Mouse (Mus musculus) CH12.LX (cell line): ENCODE data around the gene Mfap2. TPM values are rescaled to one million over a fixed set of nuclear protein-coding genes. Genes with fewer than 3 reads are reported as not detected.

Experiments
- DNase-seq: peaks from one replicate; pipeline ENCODE4 v3.0.0-alpha.2; 2013; ENCODE audit errors: extremely low read depth
- H3K27ac ChIP-seq: 2 replicates; pipeline ENCODE4 v1.5.1; 2012; ENCODE audit warnings: low read depth, mild to moderate bottlenecking, control low read depth, moderate library complexity; ENCODE audit not compliant: insufficient read depth
- H3K27me3 ChIP-seq: replicated peaks from 2 replicates; pipeline ENCODE3; 2012; ENCODE audit warnings: inconsistent platforms
- H3K36me3 ChIP-seq, 2 experiments: replicated peaks in 1 of 2; 2 replicates each; pipeline versions ENCODE3 to v1.6.1; 2012; ENCODE audit warnings: inconsistent platforms in 1 of 2, low read length in 1 of 2, mild to moderate bottlenecking in 1 of 2, mixed read lengths in 1 of 2, moderate library complexity in 1 of 2; ENCODE audit not compliant: control insufficient read depth in 1 of 2, insufficient read depth in 1 of 2
- H3K4me1 ChIP-seq, 2 experiments: 2 replicates each; pipeline ENCODE4 v1.6.1; 2012; ENCODE audit warnings: inconsistent platforms in 1 of 2, moderate library complexity in 1 of 2; ENCODE audit not compliant: insufficient read depth in 2 of 2, control insufficient read depth in 1 of 2
- H3K4me2 ChIP-seq: 2 replicates; pipeline ENCODE4 v1.6.1; 2012; ENCODE audit warnings: low read depth, mild to moderate bottlenecking, control low read depth; ENCODE audit not compliant: poor library complexity, insufficient read depth, severe bottlenecking
- H3K4me3 ChIP-seq, 3 experiments: fragments of 150-350 bp in 1 of 3; sonication (generic) in 1 of 3; replicated peaks in 1 of 3; 2 replicates each; pipeline versions ENCODE3 to v1.5.1; 2011 to 2012; ENCODE audit warnings: low read depth in 2 of 3, low read length in 2 of 3, mild to moderate bottlenecking in 2 of 3, moderate library complexity in 2 of 3, control low read depth in 1 of 3, improper control_type of control experiment in 1 of 3, inconsistent platforms in 1 of 3, mixed read lengths in 1 of 3; ENCODE audit not compliant: poor library complexity in 1 of 3
- H3K79me2 ChIP-seq: replicated peaks from 2 replicates; pipeline ENCODE4 v1.6.1; 2012; ENCODE audit warnings: mild to moderate bottlenecking, moderate library complexity; ENCODE audit not compliant: control insufficient read depth, poor library complexity, insufficient read depth, severe bottlenecking; ENCODE audit errors: extremely low read depth
- H3K9ac ChIP-seq: 2 replicates; pipeline ENCODE4 v1.6.1; 2012; ENCODE audit warnings: low read depth, mild to moderate bottlenecking, control low read depth, moderate library complexity; ENCODE audit not compliant: insufficient read depth
- H3K9me3 ChIP-seq: replicated peaks from 2 replicates; pipeline ENCODE3; 2012; ENCODE audit warnings: low read length, inconsistent platforms, mixed read lengths
- BHLHE40 ChIP-seq: IDR thresholded peaks from 2 replicates; pipeline ENCODE4 v1.6.1; 2011; ENCODE audit warnings: mild to moderate bottlenecking, low read depth, low read length, improper control_type of control experiment
- CHD1 ChIP-seq: IDR thresholded peaks from 2 replicates; pipeline ENCODE4 v1.6.1; 2012; ENCODE audit warnings: low read depth, low read length, improper control_type of control experiment, inconsistent platforms
- CHD2 ChIP-seq: IDR thresholded peaks from 2 replicates; pipeline ENCODE4 v1.6.1; 2011; ENCODE audit warnings: low read length, improper control_type of control experiment
- E2F4 ChIP-seq: IDR thresholded peaks from 2 replicates; pipeline ENCODE4 v1.6.1; 2011; ENCODE audit warnings: low read depth, low read length, improper control_type of control experiment; ENCODE audit not compliant: insufficient replicate concordance
- ELF1 ChIP-seq: IDR thresholded peaks from 2 replicates; pipeline ENCODE4 v1.6.1; 2014; ENCODE audit warnings: low read depth, mild to moderate bottlenecking, inconsistent platforms, low read length, improper control_type of control experiment
- ETS1 ChIP-seq: conservative IDR thresholded peaks from 2 replicates; pipeline ENCODE4 v1.6.1; 2012; ENCODE audit warnings: low read depth, mild to moderate bottlenecking, inconsistent platforms, low read length, improper control_type of control experiment, moderate library complexity
- IRF4 ChIP-seq: IDR thresholded peaks from 2 replicates; pipeline ENCODE4 v1.6.1; 2014; ENCODE audit warnings: low read depth, mild to moderate bottlenecking, inconsistent platforms, low read length, improper control_type of control experiment
- JUN ChIP-seq: IDR thresholded peaks from 2 replicates; pipeline ENCODE4 v1.6.1; 2011; ENCODE audit warnings: low read depth, mild to moderate bottlenecking, low read length, improper control_type of control experiment, moderate library complexity; ENCODE audit not compliant: insufficient read depth
- MAX ChIP-seq: IDR thresholded peaks from 2 replicates; pipeline ENCODE4 v1.6.1; 2011; ENCODE audit warnings: low read length, improper control_type of control experiment
- MAZ ChIP-seq: IDR thresholded peaks from 2 replicates; pipeline ENCODE4 v1.6.1; 2012; ENCODE audit warnings: low read depth, mild to moderate bottlenecking, inconsistent platforms, low read length, improper control_type of control experiment, moderate library complexity
- MYC ChIP-seq: IDR thresholded peaks from 2 replicates; pipeline ENCODE4 v1.6.1; 2011; ENCODE audit warnings: low read depth, mild to moderate bottlenecking, improper control_type of control experiment, low read length
- PAX5 ChIP-seq: IDR thresholded peaks from 2 replicates; pipeline ENCODE4 v1.6.1; 2012; ENCODE audit warnings: low read length, inconsistent platforms, mixed read lengths
- POLR2A ChIP-seq: IDR thresholded peaks from 2 replicates; pipeline ENCODE4 v1.6.1; 2011; ENCODE audit warnings: low read depth, mild to moderate bottlenecking, improper control_type of control experiment, low read length
- POLR2AphosphoS2 ChIP-seq: IDR thresholded peaks from 2 replicates; pipeline ENCODE4 v1.6.1; 2011; ENCODE audit warnings: low read depth, low read length, improper control_type of control experiment
- RAD21 ChIP-seq: IDR thresholded peaks from 2 replicates; pipeline ENCODE4 v1.6.1; 2011; ENCODE audit warnings: low read depth, mild to moderate bottlenecking, low read length, improper control_type of control experiment, moderate library complexity
- RCOR1 ChIP-seq: conservative IDR thresholded peaks from 2 replicates; pipeline ENCODE4 v1.6.1; 2012; ENCODE audit warnings: low read depth, mild to moderate bottlenecking, inconsistent platforms, low read length, improper control_type of control experiment
- SIN3A ChIP-seq: IDR thresholded peaks from 2 replicates; pipeline ENCODE4 v1.6.1; 2012; ENCODE audit warnings: low read length, improper control_type of control experiment, inconsistent platforms
- TBP ChIP-seq: conservative IDR thresholded peaks from 2 replicates; pipeline ENCODE4 v1.6.1; 2011; ENCODE audit warnings: low read depth, low read length, improper control_type of control experiment
- USF1 ChIP-seq: IDR thresholded peaks from 2 replicates; pipeline ENCODE4 v1.6.1; 2014; ENCODE audit warnings: low read depth, mild to moderate bottlenecking, inconsistent platforms, low read length, improper control_type of control experiment
- USF2 ChIP-seq: conservative IDR thresholded peaks from 2 replicates; pipeline ENCODE4 v1.6.1; 2011; ENCODE audit warnings: low read depth, low read length, improper control_type of control experiment
- ZKSCAN1 ChIP-seq: IDR thresholded peaks from 2 replicates; pipeline ENCODE4 v1.6.1; 2012; ENCODE audit warnings: low read depth, inconsistent platforms, low read length, improper control_type of control experiment, borderline replicate concordance
- dilution Hi-C: fragments of 300-500 bp; cut with MboI; formaldehyde crosslinking; loops from 2 replicates; pipeline ENCODE4 v1.14.3; 2020; ENCODE audit warnings: low sequenced_read_pairs; ENCODE audit not compliant: extremely low pct_unique_long_range_greater_than_20kb, extremely low pct_ligation_motif_present
- in situ Hi-C: fragments of 300-500 bp; cut with MboI; formaldehyde crosslinking; loops from 3 replicates; pipeline ENCODE4 v1.14.3; 2019; ENCODE audit warnings: low sequenced_read_pairs, low pct_ligation_motif_present, low pct_unique_long_range_greater_than_20kb, mixed read lengths
- polyA plus RNA-seq: library from polyadenylated mRNA; unstranded; fragments of >175 nt; gene quantifications from 2 replicates; pipeline ENCODE4 v1.2.1, GENCODE M21; 2012; ENCODE audit warnings: low read depth; ENCODE audit not compliant: insufficient read length
- total RNA-seq, 2 experiments: library from RNA; depleted of rRNA; stranded (reverse); fragments of 300-350 nt in 1 of 2; fragments of >200 nt in 1 of 2; gene quantifications; 2 replicates each; pipeline ENCODE4 v1.2.3; 2012 to 2014

Gene Mfap2
- total and polyA plus RNA-seq, 3 experiments = not detected

DNA sequence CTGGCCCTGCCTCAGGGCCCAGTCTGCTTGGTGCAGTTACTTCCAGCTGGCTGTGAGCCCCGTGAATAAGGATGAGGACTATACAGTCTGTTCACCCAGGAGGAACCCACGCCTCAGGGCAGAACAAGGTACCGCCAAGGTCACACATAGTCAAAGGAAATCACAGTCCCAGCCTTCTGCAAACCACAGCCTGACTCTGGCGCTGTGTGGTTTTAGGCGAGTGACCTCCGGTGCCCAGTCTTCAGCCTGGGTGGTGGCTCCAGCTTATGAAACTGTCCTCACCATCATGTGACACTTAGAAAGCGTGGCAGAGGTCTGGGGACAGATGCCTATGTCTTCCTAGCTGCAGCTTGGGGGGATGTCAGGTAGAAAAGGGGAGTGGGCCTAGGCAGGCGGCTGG lies 14.4 kb upstream of the Mfap2 start:
- H3K4me2 ChIP-seq = no peak overlapping the region
- no peak for DNase-seq
- H3K4me1 ChIP-seq = peaks cover 0 to under 1% of the 10 kb centered on the region in 2 experiments; a peak in 1 of 4 replicates
- no peak for TF ChIP-seq PAX5
- no peak for TF ChIP-seq MYC
- no peak for TF ChIP-seq RCOR1
- TF ChIP-seq USF2 = no peak
- TF ChIP-seq MAX = no peak
- TF ChIP-seq BHLHE40 = no peak
- H3K27me3 ChIP-seq = no peaks in the 10 kb centered on the region
- no peak overlapping the region for H3K9ac ChIP-seq
- H3K79me2 ChIP-seq = no peaks in the 10 kb centered on the region
- H3K36me3 ChIP-seq = peaks cover 74 to 93% of the 10 kb centered on the region in 2 experiments
- in situ Hi-C loops (no loop called here), dilution Hi-C loops (no loop called here)
- no peaks in the 10 kb centered on the region for H3K9me3 ChIP-seq
- no peak overlapping the region for H3K4me3 ChIP-seq
- H3K27ac ChIP-seq = no peak overlapping the region

GRCm38 (mm10) chr4:140996812-140997211 lies 13.4 kb upstream of the Mfap2 start:
- Histone ChIP-seq H3K27ac (no peak overlapping the region), H3K27me3 (no peaks in the 10 kb centered on the region), H3K4me1 (no peaks in the 10 kb centered on the region), H3K9me3 (no peaks in the 10 kb centered on the region), H3K79me2 (no peaks in the 10 kb centered on the region), H3K4me2 (no peak overlapping the region), H3K9ac (no peak overlapping the region), H3K4me3 (no peak overlapping the region), H3K36me3 (peaks cover 85 to 96% of the 10 kb centered on the region in 2 experiments)
- dilution Hi-C loops (no loop called here), in situ Hi-C loops (no loop called here)
- no peak for DNase-seq
- TF ChIP-seq POLR2A = no peak
- TF ChIP-seq USF1 = no peak
- TF ChIP-seq USF2 = no peak
- TF ChIP-seq IRF4 = no peak
- no peak for TF ChIP-seq MYC

DNA sequence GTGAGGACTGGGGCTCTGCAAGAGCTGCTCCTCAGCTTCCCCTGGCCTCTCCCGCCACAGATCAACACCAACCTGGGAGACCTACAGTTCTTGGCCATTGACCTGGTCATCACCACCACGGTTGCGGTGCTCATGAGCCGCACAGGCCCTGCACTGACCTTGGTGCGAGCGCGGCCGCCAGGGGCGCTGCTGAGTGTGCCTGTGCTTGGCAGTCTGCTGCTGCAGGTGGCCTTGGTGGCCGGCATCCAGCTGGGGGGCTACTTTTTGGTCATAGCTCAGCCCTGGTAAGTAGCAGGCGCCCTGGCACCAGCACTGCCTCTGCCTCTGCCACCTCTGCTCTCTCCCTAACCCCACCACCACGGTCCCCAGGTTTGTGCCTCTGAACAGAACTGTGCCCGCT lies 4.2 kb upstream of the Mfap2 start:
- H3K36me3 ChIP-seq = peaks cover 65 to 75% of the 10 kb centered on the region in 2 experiments
- no peaks in the 10 kb centered on the region for H3K27me3 ChIP-seq
- peaks cover 8% of the 10 kb centered on the region for H3K9me3 ChIP-seq
- no peak overlapping the region for H3K9ac ChIP-seq
- DNase-seq = no peak
- no peak overlapping the region for H3K4me2 ChIP-seq
- dilution Hi-C loops (no loop called here), in situ Hi-C loops (no loop called here)
- TF ChIP-seq TBP (no peak), USF2 (no peak), ETS1 (no peak), PAX5 (no peak), E2F4 (no peak), ZKSCAN1 (no peak), CHD2 (no peak), RAD21 (no peak), ELF1 (no peak), POLR2AphosphoS2 (no peak), SIN3A (no peak), MAZ (no peak), CHD1 (no peak), JUN (no peak)
- H3K4me1 ChIP-seq = no peaks in the 10 kb centered on the region
- no peak overlapping the region for H3K4me3 ChIP-seq
- no peaks in the 10 kb centered on the region for H3K79me2 ChIP-seq
- H3K27ac ChIP-seq = no peak overlapping the region
